Mouse (Mus musculus): Measurements from ENCODE around the gene Zfp652. TPM values are rescaled to one million over a fixed set of nuclear protein-coding genes. Genes with fewer than 3 reads are reported as not detected.

The Zfp652 gene
- polyA plus RNA-seq, 1 experiment from 2014 or later: 36.8 TPM

DNA sequence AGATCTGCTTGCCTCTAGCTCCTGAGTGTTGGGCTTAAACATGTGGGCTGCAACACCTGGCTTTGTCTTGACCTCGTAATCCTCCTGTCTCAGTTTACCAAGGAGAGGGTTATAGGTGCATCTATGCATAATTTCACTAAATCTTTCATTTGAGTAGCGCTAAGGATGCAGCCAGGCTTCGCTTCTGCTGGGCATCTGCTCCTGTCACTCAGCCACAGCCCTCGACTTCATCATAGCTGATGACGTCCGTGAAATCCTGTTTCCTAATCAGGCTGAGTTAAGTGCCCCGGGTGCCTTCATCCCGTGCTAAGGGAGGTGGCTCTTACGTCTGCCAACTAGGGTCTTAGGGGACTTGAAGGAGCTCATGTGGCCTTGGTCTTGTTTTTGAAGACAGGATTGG lies 71.5 kb downstream of the Zfp652 start:
- WGBS: 87% methylated on average over 9 of the region's 9 CpGs
- Histone ChIP-seq H3K9ac (replicated peaks; ENCODE audit: low read depth, low read length) (no peak overlapping the region), H3K4me3 (replicated peaks; ENCODE audit: low read length) (no peak overlapping the region), H3K9me3 (ENCODE audit: control insufficient read depth, low read length) (no peaks in the 10 kb centered on the region), H3K4me2 (ENCODE audit: low read length) (no peak overlapping the region), H3K4me1 (replicated peaks; ENCODE audit: control insufficient read depth, insufficient read depth, low read length) (no peaks in the 10 kb centered on the region), H3K27me3 (replicated peaks; ENCODE audit: control insufficient read depth, insufficient read depth, low read length) (no peaks in the 10 kb centered on the region), H3K36me3 (ENCODE audit: control insufficient read depth, insufficient read depth) (no peaks in the 10 kb centered on the region), H3K27ac (ENCODE audit: low read length) (no peak overlapping the region)
- ATAC-seq: no peak

DNA sequence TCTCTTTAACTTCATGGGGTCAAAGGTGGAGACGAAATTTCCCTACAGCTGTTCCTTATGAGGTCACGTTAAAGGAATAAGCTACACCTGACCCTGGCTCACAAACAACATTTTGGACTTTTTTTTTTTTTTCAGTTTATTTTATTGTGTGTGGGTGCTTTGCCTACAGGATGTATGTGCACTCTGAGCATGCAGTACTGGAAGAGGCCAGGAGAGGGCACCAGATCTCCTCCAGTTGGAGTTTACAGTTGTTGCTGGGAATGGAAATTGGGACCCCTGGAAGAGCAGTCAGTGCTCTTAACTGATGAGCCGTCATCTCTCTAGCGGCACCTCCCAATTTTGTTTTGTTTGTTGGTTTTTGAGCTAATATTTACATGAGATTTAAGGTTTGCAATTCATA lies 73.2 kb downstream of the Zfp652 start:
- no peaks in the 10 kb centered on the region for H3K9me3 ChIP-seq (ENCODE audit: control insufficient read depth, low read length)
- H3K4me2 ChIP-seq (ENCODE audit: low read length): no peak overlapping the region
- no peak overlapping the region for H3K9ac ChIP-seq (replicated peaks; ENCODE audit: low read depth, low read length)
- no peak overlapping the region for H3K4me3 ChIP-seq (replicated peaks; ENCODE audit: low read length)
- H3K27ac ChIP-seq (ENCODE audit: low read length): no peak overlapping the region
- no peaks in the 10 kb centered on the region for H3K4me1 ChIP-seq (replicated peaks; ENCODE audit: control insufficient read depth, insufficient read depth, low read length)
- H3K27me3 ChIP-seq (replicated peaks; ENCODE audit: control insufficient read depth, insufficient read depth, low read length): no peaks in the 10 kb centered on the region
- ATAC-seq: no peak
- WGBS: 88% methylated on average over 4 of the region's 4 CpGs
- H3K36me3 ChIP-seq (ENCODE audit: control insufficient read depth, insufficient read depth): no peaks in the 10 kb centered on the region

DNA sequence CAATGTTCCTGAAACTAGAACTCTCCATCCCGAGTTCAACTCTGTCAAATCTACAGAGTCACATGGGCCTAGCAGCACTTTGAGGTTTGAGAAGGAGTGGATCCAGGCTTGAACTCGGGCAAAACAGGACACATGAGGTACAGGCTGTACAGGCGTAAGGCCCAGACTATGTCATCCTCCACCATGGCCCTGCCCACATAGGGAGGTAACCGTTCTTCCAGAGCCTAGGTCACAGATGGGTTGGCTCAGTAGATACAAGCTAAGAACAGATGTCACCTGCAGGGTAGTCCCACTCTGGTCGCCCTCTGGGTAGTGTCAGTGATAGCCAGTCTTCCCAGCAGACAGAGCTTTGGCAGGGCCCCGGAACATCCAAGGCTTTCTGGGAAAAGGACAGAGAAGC lies 74.0 kb downstream of the Zfp652 start:
- H3K9ac ChIP-seq (replicated peaks; ENCODE audit: low read depth, low read length): no peak overlapping the region
- no peaks in the 10 kb centered on the region for H3K4me1 ChIP-seq (replicated peaks; ENCODE audit: control insufficient read depth, insufficient read depth, low read length)
- H3K27me3 ChIP-seq (replicated peaks; ENCODE audit: control insufficient read depth, insufficient read depth, low read length): no peaks in the 10 kb centered on the region
- no peak overlapping the region for H3K27ac ChIP-seq (ENCODE audit: low read length)
- ATAC-seq: no peak
- 88% methylated on average over 6 of the region's 6 CpGs for WGBS
- no peak overlapping the region for H3K4me3 ChIP-seq (replicated peaks; ENCODE audit: low read length)
- H3K4me2 ChIP-seq (ENCODE audit: low read length): no peak overlapping the region
- H3K9me3 ChIP-seq (ENCODE audit: control insufficient read depth, low read length): no peaks in the 10 kb centered on the region
- no peaks in the 10 kb centered on the region for H3K36me3 ChIP-seq (ENCODE audit: control insufficient read depth, insufficient read depth)

DNA sequence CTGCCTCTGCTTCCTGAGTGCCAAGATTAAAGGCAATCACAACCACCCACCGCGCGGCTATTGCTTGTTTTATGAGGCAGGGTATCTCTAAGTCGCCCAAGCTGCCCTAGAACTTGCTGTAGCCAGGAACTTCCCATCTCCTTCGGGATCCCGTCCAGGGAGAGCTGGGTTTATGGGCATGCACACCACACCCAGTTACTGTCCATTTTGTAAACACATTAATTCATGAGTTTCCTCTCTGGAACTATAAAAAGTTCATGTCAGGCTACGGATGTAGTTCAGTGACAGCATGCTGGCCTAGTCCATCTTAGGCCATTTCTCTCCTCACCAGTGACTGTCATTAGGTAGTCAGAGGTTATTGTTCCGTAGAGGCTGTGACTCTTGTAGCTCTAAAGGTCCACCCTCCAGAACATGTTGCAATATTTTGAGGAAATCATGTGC lies 77.0 kb downstream of the Zfp652 start:
- no peaks in the 10 kb centered on the region for H3K36me3 ChIP-seq (ENCODE audit: control insufficient read depth, insufficient read depth)
- WGBS: 86% methylated on average over 8 of the region's 8 CpGs
- H3K9me3 ChIP-seq (ENCODE audit: control insufficient read depth, low read length): no peaks in the 10 kb centered on the region
- no peak overlapping the region for H3K27ac ChIP-seq (ENCODE audit: low read length)
- H3K4me1 ChIP-seq (replicated peaks; ENCODE audit: control insufficient read depth, insufficient read depth, low read length): no peaks in the 10 kb centered on the region
- no peak overlapping the region for H3K4me2 ChIP-seq (ENCODE audit: low read length)
- no peak overlapping the region for H3K4me3 ChIP-seq (replicated peaks; ENCODE audit: low read length)
- ATAC-seq: no peak
- H3K27me3 ChIP-seq (replicated peaks; ENCODE audit: control insufficient read depth, insufficient read depth, low read length): no peaks in the 10 kb centered on the region
- no peak overlapping the region for H3K9ac ChIP-seq (replicated peaks; ENCODE audit: low read depth, low read length)

DNA sequence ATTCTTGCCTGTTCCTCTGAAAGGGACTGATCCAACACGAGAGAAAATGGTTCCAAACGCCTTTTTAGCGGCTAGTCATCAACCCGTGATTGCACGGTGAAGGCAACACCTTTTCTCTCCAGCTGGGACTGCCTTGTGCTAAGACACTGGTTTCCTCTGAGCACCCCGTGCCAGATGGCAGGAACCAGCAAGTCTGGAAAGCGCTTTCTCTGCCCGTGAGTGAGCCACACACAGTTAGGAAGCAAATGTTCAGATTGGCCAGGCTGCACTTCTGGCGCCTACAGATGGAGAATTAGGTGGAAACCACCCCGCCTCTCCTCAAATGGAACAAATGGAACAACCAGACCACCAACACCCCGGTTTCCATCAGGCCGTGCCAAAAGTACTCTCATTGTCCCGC lies 79.3 kb downstream of the Zfp652 start:
- peak; percentile 45; the same call in 1 of the 2 replicates for ATAC-seq
- Histone ChIP-seq H3K4me1 (replicated peaks; ENCODE audit: control insufficient read depth, insufficient read depth, low read length) (peaks cover 5% of the 10 kb centered on the region), H3K4me3 (replicated peaks; ENCODE audit: low read length) (no peak overlapping the region), H3K27me3 (replicated peaks; ENCODE audit: control insufficient read depth, insufficient read depth, low read length) (peaks cover 3% of the 10 kb centered on the region; the same call in 1 of the 2 replicates), H3K9ac (replicated peaks; ENCODE audit: low read depth, low read length) (no peak overlapping the region), H3K9me3 (ENCODE audit: control insufficient read depth, low read length) (no peaks in the 10 kb centered on the region), H3K4me2 (ENCODE audit: low read length) (no peak overlapping the region), H3K36me3 (ENCODE audit: control insufficient read depth, insufficient read depth) (no peaks in the 10 kb centered on the region), H3K27ac (ENCODE audit: low read length) (no peak overlapping the region)
- WGBS: 70% methylated on average over 13 of the region's 13 CpGs

DNA sequence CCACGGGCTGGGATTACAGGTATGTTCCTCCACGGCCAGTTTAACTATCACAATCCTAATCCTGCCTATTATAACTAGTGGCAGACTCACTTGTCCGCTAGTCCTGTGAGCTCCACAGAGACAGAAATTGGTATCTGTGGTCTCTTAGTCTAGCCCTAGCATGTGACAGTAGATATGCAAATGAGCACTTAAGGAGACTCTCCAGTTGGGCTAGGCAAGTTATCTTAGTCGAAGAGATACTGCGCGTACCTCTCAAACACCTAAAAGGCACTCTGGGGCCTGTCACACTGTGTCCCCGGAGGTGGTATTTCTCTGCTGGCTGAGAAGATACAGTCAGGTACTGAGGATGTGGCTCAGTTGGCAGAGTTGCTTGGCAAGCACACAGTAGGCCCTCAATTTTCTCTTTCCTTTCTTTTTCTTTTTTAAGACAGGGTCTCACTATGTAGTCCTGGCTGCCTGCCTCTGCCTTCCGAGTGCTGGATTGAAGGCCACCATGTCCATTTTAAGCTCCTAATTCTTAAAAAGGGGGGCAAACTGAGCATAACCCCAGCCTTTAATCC lies 80.6 kb downstream of the Zfp652 start:
- WGBS: 89% methylated on average over 8 of the region's 8 CpGs
- Histone ChIP-seq H3K36me3 (ENCODE audit: control insufficient read depth, insufficient read depth) (no peaks in the 10 kb centered on the region), H3K27ac (ENCODE audit: low read length) (no peak overlapping the region), H3K4me1 (replicated peaks; ENCODE audit: control insufficient read depth, insufficient read depth, low read length) (peaks cover 8% of the 10 kb centered on the region), H3K4me3 (replicated peaks; ENCODE audit: low read length) (no peak overlapping the region), H3K4me2 (ENCODE audit: low read length) (no peak overlapping the region), H3K9ac (replicated peaks; ENCODE audit: low read depth, low read length) (no peak overlapping the region), H3K9me3 (ENCODE audit: control insufficient read depth, low read length) (no peaks in the 10 kb centered on the region), H3K27me3 (replicated peaks; ENCODE audit: control insufficient read depth, insufficient read depth, low read length) (peaks cover 9% of the 10 kb centered on the region)
- no peak for ATAC-seq

DNA sequence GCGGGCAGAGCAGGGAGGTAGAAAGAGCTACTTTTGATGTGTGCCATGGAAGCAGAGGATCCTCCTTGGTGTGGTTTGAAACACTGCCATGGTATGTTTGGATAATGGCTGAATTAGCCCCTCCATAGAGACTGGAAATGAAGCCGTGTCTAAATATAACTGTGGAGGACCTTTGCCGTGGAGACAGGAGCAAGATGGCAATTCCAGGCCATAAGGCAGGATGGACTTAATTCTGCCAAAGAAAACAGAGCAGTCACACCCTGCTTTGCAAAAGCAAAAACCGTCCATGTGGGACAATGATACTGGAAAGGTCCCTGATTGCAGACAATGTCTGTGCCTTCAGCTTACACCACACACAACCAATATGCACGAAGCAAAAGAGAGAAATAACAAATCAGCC lies 81.7 kb downstream of the Zfp652 start:
- no peak overlapping the region for H3K27ac ChIP-seq (ENCODE audit: low read length)
- no peaks in the 10 kb centered on the region for H3K9me3 ChIP-seq (ENCODE audit: control insufficient read depth, low read length)
- peaks cover 8% of the 10 kb centered on the region for H3K4me1 ChIP-seq (replicated peaks; ENCODE audit: control insufficient read depth, insufficient read depth, low read length)
- no peaks in the 10 kb centered on the region for H3K36me3 ChIP-seq (ENCODE audit: control insufficient read depth, insufficient read depth)
- no peak for ATAC-seq
- no peak overlapping the region for H3K4me3 ChIP-seq (replicated peaks; ENCODE audit: low read length)
- no peak overlapping the region for H3K9ac ChIP-seq (replicated peaks; ENCODE audit: low read depth, low read length)
- H3K27me3 ChIP-seq (replicated peaks; ENCODE audit: control insufficient read depth, insufficient read depth, low read length): peaks cover 10% of the 10 kb centered on the region
- H3K4me2 ChIP-seq (ENCODE audit: low read length): no peak overlapping the region
- 85% methylated on average over 5 of the region's 5 CpGs for WGBS

DNA sequence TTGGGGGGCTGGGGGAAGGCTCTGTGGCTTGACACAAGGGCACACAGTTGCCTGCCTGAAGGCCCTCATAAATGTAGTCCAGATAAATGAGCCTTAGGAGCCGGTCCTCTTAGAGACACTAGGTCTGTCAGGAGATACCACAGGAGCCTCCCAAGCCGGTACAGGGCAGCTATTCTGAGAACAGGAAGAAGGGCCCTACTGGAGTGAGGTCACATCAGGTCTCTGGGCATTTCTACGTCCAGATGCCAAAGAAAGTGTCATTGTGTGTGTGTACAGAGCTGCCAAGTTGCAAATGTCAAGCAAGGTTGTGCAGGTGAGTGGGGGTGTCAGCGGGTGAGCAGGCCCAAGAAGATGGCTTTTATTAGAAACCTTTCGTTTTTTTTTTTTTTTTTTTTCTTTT lies 83.1 kb downstream of the Zfp652 start:
- peaks cover 10% of the 10 kb centered on the region for H3K27me3 ChIP-seq (replicated peaks; ENCODE audit: control insufficient read depth, insufficient read depth, low read length)
- H3K9ac ChIP-seq (replicated peaks; ENCODE audit: low read depth, low read length): no peak overlapping the region
- no peaks in the 10 kb centered on the region for H3K9me3 ChIP-seq (ENCODE audit: control insufficient read depth, low read length)
- H3K4me2 ChIP-seq (ENCODE audit: low read length): no peak overlapping the region
- no peak for ATAC-seq
- no peak overlapping the region for H3K27ac ChIP-seq (ENCODE audit: low read length)
- H3K36me3 ChIP-seq (ENCODE audit: control insufficient read depth, insufficient read depth): no peaks in the 10 kb centered on the region
- 72% methylated on average over 5 of the region's 5 CpGs for WGBS
- H3K4me3 ChIP-seq (replicated peaks; ENCODE audit: low read length): no peak overlapping the region
- peaks cover 8% of the 10 kb centered on the region for H3K4me1 ChIP-seq (replicated peaks; ENCODE audit: control insufficient read depth, insufficient read depth, low read length)

DNA sequence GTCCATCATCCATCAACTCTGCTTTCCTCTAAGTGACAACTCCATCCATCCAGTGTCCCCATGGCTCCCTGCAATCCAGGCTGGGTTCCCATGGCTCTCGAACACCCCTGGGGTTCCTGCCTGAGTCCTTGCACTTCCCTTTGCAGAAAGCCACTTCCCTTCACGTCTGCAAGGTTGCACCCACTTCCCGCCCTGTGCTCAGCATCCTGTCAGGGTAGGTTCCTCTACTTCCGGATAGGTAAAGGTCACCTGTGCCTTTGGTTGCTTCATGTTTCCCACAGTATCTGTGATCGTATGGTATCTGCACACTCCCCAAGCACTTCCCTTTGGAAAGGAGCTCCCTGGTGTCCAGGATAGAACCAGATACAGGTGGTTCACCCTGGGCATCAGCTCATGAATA lies 92.5 kb downstream of the Zfp652 start:
- Histone ChIP-seq H3K4me2 (ENCODE audit: low read length) (no peak overlapping the region), H3K27ac (ENCODE audit: low read length) (no peak overlapping the region), H3K9ac (replicated peaks; ENCODE audit: low read depth, low read length) (no peak overlapping the region), H3K9me3 (ENCODE audit: control insufficient read depth, low read length) (peaks cover 7% of the 10 kb centered on the region; the same call in 1 of the 2 replicates), H3K36me3 (ENCODE audit: control insufficient read depth, insufficient read depth) (no peaks in the 10 kb centered on the region), H3K4me1 (replicated peaks; ENCODE audit: control insufficient read depth, insufficient read depth, low read length) (no peaks in the 10 kb centered on the region), H3K27me3 (replicated peaks; ENCODE audit: control insufficient read depth, insufficient read depth, low read length) (no peaks in the 10 kb centered on the region), H3K4me3 (replicated peaks; ENCODE audit: low read length) (no peak overlapping the region)
- 69% methylated on average over 5 of the region's 5 CpGs for WGBS
- no peak for ATAC-seq

DNA sequence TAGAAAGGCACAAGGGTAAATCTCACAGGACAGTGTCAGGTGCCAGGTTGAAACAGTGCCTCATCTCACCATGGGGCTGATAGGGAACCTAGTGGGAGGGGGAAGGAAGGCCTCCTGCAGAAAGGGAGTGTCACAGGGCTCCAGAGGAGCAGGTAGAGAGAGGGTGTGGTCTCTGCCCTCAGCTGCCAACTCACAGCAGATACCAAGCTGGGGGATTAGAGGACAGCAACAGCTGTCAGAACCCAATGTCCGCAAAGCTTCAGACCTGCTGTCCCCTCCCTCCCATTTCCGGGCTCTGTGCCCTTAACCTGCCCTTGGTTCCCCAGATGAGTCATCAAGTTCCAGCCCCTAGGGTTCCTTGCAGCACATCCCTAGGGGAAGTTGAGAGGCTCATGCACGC lies 93.1 kb downstream of the Zfp652 start:
- no peak for ATAC-seq
- Histone ChIP-seq H3K4me2 (ENCODE audit: low read length) (no peak overlapping the region), H3K9me3 (ENCODE audit: control insufficient read depth, low read length) (peaks cover 7% of the 10 kb centered on the region; the same call in 1 of the 2 replicates), H3K36me3 (ENCODE audit: control insufficient read depth, insufficient read depth) (no peaks in the 10 kb centered on the region), H3K27me3 (replicated peaks; ENCODE audit: control insufficient read depth, insufficient read depth, low read length) (no peaks in the 10 kb centered on the region), H3K4me3 (replicated peaks; ENCODE audit: low read length) (no peak overlapping the region), H3K4me1 (replicated peaks; ENCODE audit: control insufficient read depth, insufficient read depth, low read length) (no peaks in the 10 kb centered on the region), H3K27ac (ENCODE audit: low read length) (no peak overlapping the region), H3K9ac (replicated peaks; ENCODE audit: low read depth, low read length) (no peak overlapping the region)
- WGBS: 73% methylated on average over 3 of the region's 3 CpGs
